Mouse (Mus musculus): ENCODE results near the gene Fabp2. TPM values are rescaled to one million over a fixed set of nuclear protein-coding genes. Genes with fewer than 3 reads are reported as not detected.
"Not testable (repeated sequence)": the region's sequence is repeated elsewhere in the genome, so short reads cannot be mapped to it uniquely, and the experiment has no call there.

Fabp2 gene
- total RNA-seq, 2 experiments from 2014 or later = not detected

GRCm38 (mm10) chr3:122916191-122916680 lies 21.4 kb downstream of the Fabp2 start:
- no peak for DNase-seq
- intact Hi-C loops (cut with DNase I; ENCODE audit: low total_unique reads) = no loop called here

- intact Hi-C loops (cut with DNase I; ENCODE audit: low total_unique reads) = no loop called here
Observed at GRCm38 (mm10) chr3:122918672-122919071, 23.8 kb downstream of the Fabp2 start.

GRCm38 (mm10) chr3:122919260-122919659 lies 24.4 kb downstream of the Fabp2 start, which contains the start of gene Gm10959:
Gene Gm10959, minus strand, starts transcription at chr3:122919360.
- intact Hi-C loops (cut with DNase I; ENCODE audit: low total_unique reads) = no loop called here
- DNase-seq = no peak

More at GRCm38 (mm10) chr3:122918672-122919071, 23.8 kb downstream of the Fabp2 start:
- DNase-seq = no peak

GRCm38 (mm10) chr3:122920572-122921435 lies 25.9 kb downstream of the Fabp2 start:
- DNase-seq = no peak
- intact Hi-C loops (cut with DNase I; ENCODE audit: low total_unique reads) = no loop called here

- intact Hi-C loops (cut with DNase I; ENCODE audit: low total_unique reads) = no loop called here
- no peak for DNase-seq
Observed at GRCm38 (mm10) chr3:122921676-122922527, 27.0 kb downstream of the Fabp2 start.

- intact Hi-C loops (cut with DNase I; ENCODE audit: low total_unique reads) = no loop called here
- no peak for DNase-seq
Observed at GRCm38 (mm10) chr3:122923147-122923546, 28.3 kb downstream of the Fabp2 start.

GRCm38 (mm10) chr3:122924009-122924914 lies 29.4 kb downstream of the Fabp2 start, which contains the start of gene 1810037I17Rik:
Gene 1810037I17Rik, plus strand, starts transcription at chr3:122924203.
- peak; percentile 98 for DNase-seq
- intact Hi-C loops (cut with DNase I; ENCODE audit: low total_unique reads) = no loop called here

GRCm38 (mm10) chr3:122929723-122930122 lies 34.9 kb downstream of the Fabp2 start:
- DNase-seq = no peak
- intact Hi-C loops (cut with DNase I; ENCODE audit: low total_unique reads) = loop anchor here (10.0 kb wide), 1 partner anchor 225 kb away; no protein-coding TSS in a partner anchor

- intact Hi-C loops (cut with DNase I; ENCODE audit: low total_unique reads) = loop anchor here (10.0 kb wide), 1 partner anchor 222 kb away; no protein-coding TSS in a partner anchor
- DNase-seq = no peak
Observed at GRCm38 (mm10) chr3:122932466-122932865, 37.6 kb downstream of the Fabp2 start.

- intact Hi-C loops (cut with DNase I; ENCODE audit: low total_unique reads) = loop anchor here (10.0 kb wide), 1 partner anchor 218 kb away; no protein-coding TSS in a partner anchor
- not testable (repeated sequence) for DNase-seq
Observed at GRCm38 (mm10) chr3:122937176-122937575, 42.3 kb downstream of the Fabp2 start.

GRCm38 (mm10) chr3:122939215-122939614 lies 44.3 kb downstream of the Fabp2 start:
- intact Hi-C loops (cut with DNase I; ENCODE audit: low total_unique reads) = loop anchor here (10.0 kb wide), 1 partner anchor 216 kb away; no protein-coding TSS in a partner anchor
- DNase-seq = peak; percentile 34

- no peak for DNase-seq
- intact Hi-C loops (cut with DNase I; ENCODE audit: low total_unique reads) = loop anchor here (5.0 kb wide), 1 partner anchor 159 kb away; no protein-coding TSS in a partner anchor
Observed at GRCm38 (mm10) chr3:122943387-122943890, 48.6 kb downstream of the Fabp2 start.

Other genes with a start within 250 kb of the Fabp2 start
- 1 to 10 TPM; 6.1 to 8.3 TPM for gene Pde5a, start 166.1 kb upstream of the Fabp2 start, total RNA-seq (2021)
- gene Gm10959, start 24.3 kb downstream of the Fabp2 start, total RNA-seq (2021) = not detected
- 10 to 100 TPM; 22.0 to 23.0 TPM for gene 1810037I17Rik, start 29.1 kb downstream of the Fabp2 start, total RNA-seq (2021)
- gene Usp53, start 89.4 kb downstream of the Fabp2 start, total RNA-seq (2021) = 10 to 100 TPM; 10.2 to 10.6 TPM
- 100 to 1,000 TPM; 340 to 373 TPM for gene Myoz2, start 139.9 kb downstream of the Fabp2 start, total RNA-seq (2021)